Mouse (Mus musculus): Measurements from ENCODE around the gene Fer1l4. TPM values are rescaled to one million over a fixed set of nuclear protein-coding genes. Genes with fewer than 3 reads are reported as not detected.
A peak's percentile ranks its signal among the peaks of the same experiment; 100 is the strongest.

The Fer1l4 gene
- polyA plus RNA-seq, 1 experiment, result not detected

DNA sequence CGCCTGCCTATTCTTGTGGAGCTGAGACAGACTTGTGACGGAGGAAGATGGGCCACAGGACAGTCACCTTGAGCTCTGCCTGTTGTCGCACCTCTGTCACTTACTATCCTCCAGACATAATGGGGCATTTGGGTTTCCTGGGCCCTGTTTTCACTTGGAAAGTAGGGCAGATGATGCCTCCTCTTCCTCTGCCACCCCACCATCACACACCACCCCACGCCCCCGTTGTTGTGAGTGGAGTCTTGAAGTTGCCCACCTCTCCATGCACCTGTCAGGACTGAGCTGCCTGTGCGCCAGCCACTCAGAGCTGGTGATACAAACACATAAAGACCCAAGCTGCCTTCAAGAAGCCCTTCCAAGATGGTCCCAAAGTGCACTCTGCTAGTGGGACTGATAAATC lies 65.6 kb downstream of the Fer1l4 start:
- no peaks in the 10 kb centered on the region for H3K79me2 ChIP-seq (ENCODE audit: control insufficient read depth, insufficient read depth)
- H3K36me3 ChIP-seq (ENCODE audit: control insufficient read depth, insufficient read depth), result peaks cover 95% of the 10 kb centered on the region
- no peaks in the 10 kb centered on the region for H3K27me3 ChIP-seq (ENCODE audit: control insufficient read depth, insufficient read depth, insufficient read length)
- H3ac ChIP-seq (ENCODE audit: control insufficient read depth, insufficient read length, low read depth), result no peak overlapping the region
- TF ChIP-seq CEBPB (IDR thresholded peaks at IDR 0.05; ENCODE audit: low read depth) (no peak), MYOD1 (IDR thresholded peaks at IDR 0.05; ENCODE audit: control insufficient read depth, insufficient read length, low read depth) (no peak), USF1 (IDR thresholded peaks at IDR 0.05; ENCODE audit: low read depth) (no peak), FOSL1 (IDR thresholded peaks at IDR 0.05; ENCODE audit: insufficient read depth, low read length, poor library complexity, severe bottlenecking) (no peak), MYOG (IDR thresholded peaks at IDR 0.05; ENCODE audit: control insufficient read depth, extremely low read depth, insufficient read length) (no peak), MAX (IDR thresholded peaks at IDR 0.05) (no peak), CTCF (IDR thresholded peaks at IDR 0.05; ENCODE audit: control insufficient read depth, insufficient read depth, insufficient read length) (no peak)
- no peaks in the 10 kb centered on the region for H3K79me3 ChIP-seq (ENCODE audit: low read depth)
- H3K4me3 ChIP-seq (ENCODE audit: insufficient read depth, poor library complexity, severe bottlenecking), result no peak overlapping the region

GRCm38 (mm10) chr2:155985776-155986175 lies 67.0 kb downstream of the Fer1l4 start:
- TF ChIP-seq MAX (IDR thresholded peaks at IDR 0.05) (no peak), FOSL1 (IDR thresholded peaks at IDR 0.05; ENCODE audit: insufficient read depth, low read length, poor library complexity, severe bottlenecking) (no peak), MYOG (IDR thresholded peaks at IDR 0.05; ENCODE audit: control insufficient read depth, extremely low read depth, insufficient read length) (no peak), CEBPB (IDR thresholded peaks at IDR 0.05; ENCODE audit: low read depth) (no peak), CTCF (IDR thresholded peaks at IDR 0.05; ENCODE audit: control insufficient read depth, insufficient read depth, insufficient read length) (no peak), USF1 (IDR thresholded peaks at IDR 0.05; ENCODE audit: low read depth) (no peak), MYOD1 (IDR thresholded peaks at IDR 0.05; ENCODE audit: control insufficient read depth, insufficient read length, low read depth) (no peak)
- Histone ChIP-seq H3K4me3 (ENCODE audit: insufficient read depth, poor library complexity, severe bottlenecking) (no peak overlapping the region), H3K27me3 (ENCODE audit: control insufficient read depth, insufficient read depth, insufficient read length) (no peaks in the 10 kb centered on the region), H3K79me3 (ENCODE audit: low read depth) (peaks cover 2% of the 10 kb centered on the region), H3ac (ENCODE audit: control insufficient read depth, insufficient read length, low read depth) (no peak overlapping the region), H3K36me3 (ENCODE audit: control insufficient read depth, insufficient read depth) (peaks cover 98% of the 10 kb centered on the region), H3K79me2 (ENCODE audit: control insufficient read depth, insufficient read depth) (peaks cover 7% of the 10 kb centered on the region)

DNA sequence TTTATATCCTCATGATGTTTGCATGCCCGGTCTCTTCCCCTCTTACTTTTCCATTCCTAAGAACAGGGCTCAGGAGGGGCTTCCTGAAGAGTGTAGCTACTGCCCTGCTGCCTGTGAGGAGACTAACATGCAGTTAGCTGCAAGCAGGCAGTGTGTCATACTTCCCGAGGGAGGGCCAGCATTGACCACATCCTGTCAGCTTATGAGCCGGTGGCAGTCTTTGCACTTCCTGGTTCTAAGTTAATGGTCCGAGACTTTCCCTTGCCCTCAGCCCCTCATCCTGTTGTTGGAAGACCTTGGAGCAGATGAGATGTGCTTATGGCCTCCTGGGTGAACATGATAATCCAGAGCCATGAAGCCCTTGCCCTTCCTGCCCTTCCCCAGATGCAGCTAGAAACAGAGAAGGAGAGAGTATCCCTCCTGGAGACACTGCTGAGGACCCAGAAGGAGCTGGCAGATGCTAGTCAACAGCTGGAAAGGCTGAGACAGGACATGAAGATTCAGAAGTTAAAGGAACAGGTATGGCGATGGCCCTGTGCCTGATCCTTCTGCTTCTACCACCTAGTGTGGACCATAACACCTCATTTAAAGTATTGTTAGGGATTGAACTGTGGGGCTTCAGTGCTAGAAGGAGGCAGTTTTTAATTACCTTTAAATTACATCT lies 73.3 kb downstream of the Fer1l4 start:
- TF ChIP-seq CTCF (IDR thresholded peaks at IDR 0.05; ENCODE audit: control insufficient read depth, insufficient read depth, insufficient read length), result no peak
- Histone ChIP-seq H3K27me3 (ENCODE audit: control insufficient read depth, insufficient read depth, insufficient read length) (no peaks in the 10 kb centered on the region), H3K4me3 (ENCODE audit: insufficient read depth, poor library complexity, severe bottlenecking) (peak overlapping the region; percentile 16), H3K36me3 (ENCODE audit: control insufficient read depth, insufficient read depth) (peaks cover 90% of the 10 kb centered on the region), H3ac (ENCODE audit: control insufficient read depth, insufficient read length, low read depth) (peak overlapping the region; percentile 49), H3K79me3 (ENCODE audit: low read depth) (peaks cover 9% of the 10 kb centered on the region), H3K79me2 (ENCODE audit: control insufficient read depth, insufficient read depth) (peaks cover 22% of the 10 kb centered on the region)

DNA sequence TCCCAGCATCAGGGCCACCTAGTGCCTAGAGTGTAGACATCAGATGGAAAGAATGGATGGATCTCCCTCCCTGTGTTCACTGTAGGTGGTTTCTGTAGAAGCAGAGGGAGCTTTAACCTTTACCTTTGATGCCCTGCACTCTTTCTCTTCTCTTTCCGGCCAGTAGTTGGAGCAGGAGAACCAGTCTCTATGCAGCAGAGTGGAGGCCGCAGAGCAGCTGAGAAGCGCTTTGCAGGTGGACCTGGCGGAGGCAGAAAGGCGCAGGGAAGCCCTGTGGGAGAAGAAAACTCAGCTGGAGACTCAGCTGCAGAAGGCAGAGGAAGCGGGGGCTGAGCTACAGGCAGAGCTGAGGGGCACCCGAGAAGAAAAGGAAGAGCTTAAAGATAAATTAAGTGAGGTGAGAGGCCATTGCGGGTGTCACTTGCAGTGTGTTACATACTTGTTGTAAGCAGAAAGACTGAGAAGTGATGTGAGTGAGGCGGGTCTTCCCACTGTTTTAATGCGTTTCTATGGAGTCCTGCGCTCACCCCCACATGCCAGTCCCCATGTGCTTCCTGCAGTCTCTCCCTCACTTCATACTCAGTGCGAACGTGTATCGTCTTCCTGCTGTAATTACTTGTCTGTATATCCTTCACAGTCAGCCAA lies 78.5 kb downstream of the Fer1l4 start:
- Histone ChIP-seq H3K4me3 (ENCODE audit: insufficient read depth, poor library complexity, severe bottlenecking) (no peak overlapping the region), H3ac (ENCODE audit: control insufficient read depth, insufficient read length, low read depth) (no peak overlapping the region), H3K79me2 (ENCODE audit: control insufficient read depth, insufficient read depth) (no peaks in the 10 kb centered on the region), H3K79me3 (ENCODE audit: low read depth) (no peaks in the 10 kb centered on the region), H3K27me3 (ENCODE audit: control insufficient read depth, insufficient read depth, insufficient read length) (no peaks in the 10 kb centered on the region), H3K36me3 (ENCODE audit: control insufficient read depth, insufficient read depth) (peaks cover 83% of the 10 kb centered on the region)
- TF ChIP-seq MYOD1 (IDR thresholded peaks at IDR 0.05; ENCODE audit: control insufficient read depth, insufficient read length, low read depth) (no peak), MAX (IDR thresholded peaks at IDR 0.05) (no peak), MYOG (IDR thresholded peaks at IDR 0.05; ENCODE audit: control insufficient read depth, extremely low read depth, insufficient read length) (no peak), CTCF (IDR thresholded peaks at IDR 0.05; ENCODE audit: control insufficient read depth, insufficient read depth, insufficient read length) (no peak), USF1 (IDR thresholded peaks at IDR 0.05; ENCODE audit: low read depth) (no peak), FOSL1 (IDR thresholded peaks at IDR 0.05; ENCODE audit: insufficient read depth, low read length, poor library complexity, severe bottlenecking) (no peak), CEBPB (IDR thresholded peaks at IDR 0.05; ENCODE audit: low read depth) (no peak)

GRCm38 (mm10) chr2:155973348-155973747 lies 79.4 kb downstream of the Fer1l4 start:
- no peaks in the 10 kb centered on the region for H3K27me3 ChIP-seq (ENCODE audit: control insufficient read depth, insufficient read depth, insufficient read length)
- H3K4me3 ChIP-seq (ENCODE audit: insufficient read depth, poor library complexity, severe bottlenecking), result no peak overlapping the region
- no peak overlapping the region for H3ac ChIP-seq (ENCODE audit: control insufficient read depth, insufficient read length, low read depth)
- H3K36me3 ChIP-seq (ENCODE audit: control insufficient read depth, insufficient read depth), result peaks cover 85% of the 10 kb centered on the region
- H3K79me2 ChIP-seq (ENCODE audit: control insufficient read depth, insufficient read depth), result no peaks in the 10 kb centered on the region
- H3K79me3 ChIP-seq (ENCODE audit: low read depth), result no peaks in the 10 kb centered on the region
- TF ChIP-seq MYOG (IDR thresholded peaks at IDR 0.05; ENCODE audit: control insufficient read depth, extremely low read depth, insufficient read length) (no peak), MAX (IDR thresholded peaks at IDR 0.05) (no peak), CEBPB (IDR thresholded peaks at IDR 0.05; ENCODE audit: low read depth) (no peak), CTCF (IDR thresholded peaks at IDR 0.05; ENCODE audit: control insufficient read depth, insufficient read depth, insufficient read length) (no peak), MYOD1 (IDR thresholded peaks at IDR 0.05; ENCODE audit: control insufficient read depth, insufficient read length, low read depth) (no peak), USF1 (IDR thresholded peaks at IDR 0.05; ENCODE audit: low read depth) (no peak), FOSL1 (IDR thresholded peaks at IDR 0.05; ENCODE audit: insufficient read depth, low read length, poor library complexity, severe bottlenecking) (no peak)

Other genes starting within 250 kb of the Fer1l4 start
- gene BC029722, start 233.5 kb downstream of the Fer1l4 start, polyA plus RNA-seq (2012; fragmentation: generic; extraction: Trizol), result 32.9 TPM
- gene Eif6, start 226.0 kb downstream of the Fer1l4 start, polyA plus RNA-seq (2012; fragmentation: generic; extraction: Trizol), result 340 TPM
- 0.02 TPM for gene Fam83c, start 218.1 kb downstream of the Fer1l4 start, polyA plus RNA-seq (2012; fragmentation: generic; extraction: Trizol)
- 47.6 TPM for gene Uqcc1, start 122.6 kb downstream of the Fer1l4 start, polyA plus RNA-seq (2012; fragmentation: generic; extraction: Trizol)
- gene Gm15557, start 112.2 kb downstream of the Fer1l4 start, polyA plus RNA-seq (2012; fragmentation: generic; extraction: Trizol), result not detected
- gene Gdf5, start 107.6 kb downstream of the Fer1l4 start, polyA plus RNA-seq (2012; fragmentation: generic; extraction: Trizol), result not detected
- gene Cep250, start 96.5 kb downstream of the Fer1l4 start, polyA plus RNA-seq (2012; fragmentation: generic; extraction: Trizol), result 24.1 TPM
- 0.09 TPM for gene 6430550D23Rik, start 45.0 kb downstream of the Fer1l4 start, polyA plus RNA-seq (2012; fragmentation: generic; extraction: Trizol)
- 230 TPM for gene Ergic3, start 44.9 kb downstream of the Fer1l4 start, polyA plus RNA-seq (2012; fragmentation: generic; extraction: Trizol)
- gene Spag4, start 12.2 kb upstream of the Fer1l4 start, polyA plus RNA-seq (2012; fragmentation: generic; extraction: Trizol), result 2.3 TPM
- gene Cpne1, start 59.0 kb upstream of the Fer1l4 start, polyA plus RNA-seq (2012; fragmentation: generic; extraction: Trizol), result 54.6 TPM
- gene Rbm12, start 59.0 kb upstream of the Fer1l4 start, polyA plus RNA-seq (2012; fragmentation: generic; extraction: Trizol), result 6.4 TPM
- gene Gm28036, start 74.1 kb upstream of the Fer1l4 start, polyA plus RNA-seq (2012; fragmentation: generic; extraction: Trizol), result 15.3 TPM
- 287 TPM for gene Romo1, start 91.1 kb upstream of the Fer1l4 start, polyA plus RNA-seq (2012; fragmentation: generic; extraction: Trizol)
- gene Nfs1, start 91.2 kb upstream of the Fer1l4 start, polyA plus RNA-seq (2012; fragmentation: generic; extraction: Trizol), result 33.7 TPM
- gene Rbm39, start 127.3 kb upstream of the Fer1l4 start, polyA plus RNA-seq (2012; fragmentation: generic; extraction: Trizol), result 51.3 TPM
- 18.1 TPM for gene Phf20, start 143.5 kb upstream of the Fer1l4 start, polyA plus RNA-seq (2012; fragmentation: generic; extraction: Trizol)

Measured in C2C12 (cell line).